Mouse (Mus musculus) ES-E14 (cell line): ENCODE results near the gene Maob.

ENCODE experiments used
- HCFC1 ChIP-seq: IDR thresholded peaks from 2 replicates; pipeline ENCODE4 v1.6.1; 2012; ENCODE audit warnings: low read length, inconsistent platforms, borderline replicate concordance; ENCODE audit not compliant: insufficient read depth
- MAFK ChIP-seq: IDR thresholded peaks from 2 replicates; pipeline ENCODE4 v1.6.1; 2014; ENCODE audit warnings: mild to moderate bottlenecking, low read depth, low read length, inconsistent platforms; ENCODE audit not compliant: insufficient read depth
- ZC3H11A ChIP-seq: IDR thresholded peaks from 2 replicates; pipeline ENCODE4 v1.6.1; 2012; ENCODE audit warnings: low read depth, mild to moderate bottlenecking, inconsistent platforms, low read length, borderline replicate concordance
- ZNF384 ChIP-seq: IDR thresholded peaks from 2 replicates; pipeline ENCODE4 v1.6.1; 2012; ENCODE audit warnings: low read depth, low read length, inconsistent platforms

- TF ChIP-seq HCFC1 (no peak), MAFK (no peak), ZNF384 (no peak), ZC3H11A (no peak)
These were observed 28.9 kb upstream of the Maob start for GRCm38 (mm10) chrX:16846034-16846433.
